Mouse (Mus musculus) liver, embryonic 14.5 days (tissue): ENCODE measurements at regions not wholly inside any gene's neighbourhood (a gene's known extent, or its start where the extent isn't known, plus 50 kb on each side); places are given as distances from the start of the nearest gene placed in this dataset.

Source experiments
- CTCF ChIP-seq: IDR thresholded peaks from 2 replicates; pipeline ENCODE4 v1.5.1; 2016; ENCODE audit warnings: antibody characterized with exemption, low read depth, control low read depth
- EP300 ChIP-seq: IDR thresholded peaks from 2 replicates; pipeline ENCODE4 v1.6.1; 2016; ENCODE audit warnings: antibody characterized with exemption, low read depth

DNA sequence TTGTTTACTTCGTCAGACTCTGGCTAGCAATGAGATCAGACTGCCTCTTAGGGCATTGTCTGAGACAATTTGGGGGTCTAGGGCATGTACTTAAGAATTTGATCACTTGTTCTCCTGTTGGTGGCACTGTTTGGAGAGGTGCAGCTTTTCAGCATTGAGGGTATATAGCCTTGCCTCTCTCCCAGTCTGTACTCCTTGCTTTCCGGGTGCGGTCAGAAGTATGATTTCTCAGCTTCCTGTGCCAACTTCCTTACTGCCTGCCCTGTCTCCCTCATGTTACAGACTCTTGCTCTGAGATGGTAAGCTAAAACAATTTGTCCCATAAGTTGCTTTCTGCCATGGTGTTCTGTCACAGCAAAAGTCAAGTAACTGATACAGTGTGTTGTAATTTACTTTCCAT lies 124.7 kb upstream of the Arg1 start:
- TF ChIP-seq CTCF, result no peak
- TF ChIP-seq EP300, result no peak
